Mouse (Mus musculus) lung, adult 2 months (tissue): ENCODE results near the gene 1700016D06Rik.

ENCODE experiments used
- CTCF ChIP-seq: fragments of 200-500 bp; IDR thresholded peaks from 2 replicates; pipeline ENCODE4 v1.5.1; 2011; ENCODE audit warnings: mild to moderate bottlenecking, low read length, control low read depth; ENCODE audit not compliant: insufficient read depth
- POLR2A ChIP-seq: fragments of 200-500 bp; IDR thresholded peaks from 2 replicates; pipeline ENCODE4 v1.6.1; 2011; ENCODE audit warnings: low read depth, mild to moderate bottlenecking, control low read depth, low read length, borderline replicate concordance; ENCODE audit errors: extremely low read depth

DNA sequence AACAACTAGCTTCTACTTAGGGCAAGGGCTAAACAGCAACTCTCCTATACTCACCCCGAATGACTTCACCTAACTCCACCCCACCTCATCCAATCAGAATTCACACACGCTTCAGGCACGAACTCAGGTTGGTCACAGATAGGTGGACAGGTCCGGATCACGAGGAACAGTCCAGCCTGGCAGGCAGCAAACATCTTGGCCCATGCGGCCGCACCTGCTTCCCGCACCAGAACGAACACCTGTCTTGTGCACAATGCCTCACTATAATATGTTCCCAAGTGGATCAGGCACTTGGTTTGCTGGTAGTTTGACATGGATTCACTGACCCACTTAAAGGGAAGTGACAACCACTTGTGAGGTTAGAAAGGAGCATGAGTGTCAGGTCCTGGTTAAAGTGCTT is 92.0 kb downstream of the 1700016D06Rik start:
- no peak for TF ChIP-seq CTCF
- no peak for TF ChIP-seq POLR2A
